Mouse (Mus musculus) intestine, embryonic 16.5 days (tissue): ENCODE measurements around the gene Vmn2r25. TPM values are rescaled to one million over a fixed set of nuclear protein-coding genes. Genes with fewer than 3 reads are reported as not detected.
"Not testable (repeated sequence)": the region's sequence is repeated elsewhere in the genome, so short reads cannot be mapped to it uniquely, and the experiment has no call there.

Experiments
- ATAC-seq: fragments of 200-750 bp; cut with Nextera tagmentation; 2 replicates; pipeline ENCODE4 v1.8.0; 2017; ENCODE audit warnings: moderate TSS enrichment, moderate library complexity
- H3K27ac ChIP-seq: fragments of 300-500 bp; sonication (generic); 2 replicates; pipeline ENCODE4 v1.5.1; 2014; ENCODE audit warnings: mild to moderate bottlenecking, low read length
- H3K27me3 ChIP-seq: fragments of 300-500 bp; sonication (generic); replicated peaks from 2 replicates; pipeline ENCODE4 v1.6.1; 2014; ENCODE audit warnings: low read length, control low read depth, mixed read lengths; ENCODE audit not compliant: control insufficient read depth, insufficient read depth
- H3K36me3 ChIP-seq: fragments of 300-500 bp; sonication (generic); 2 replicates; pipeline ENCODE4 v1.6.1; 2014; ENCODE audit warnings: low read length, control low read depth; ENCODE audit not compliant: control insufficient read depth, insufficient read depth
- H3K4me1 ChIP-seq: fragments of 300-500 bp; sonication (generic); 2 replicates; pipeline ENCODE4 v1.6.1; 2014; ENCODE audit warnings: low read length, control low read depth, mixed read lengths; ENCODE audit not compliant: control insufficient read depth, insufficient read depth
- H3K4me2 ChIP-seq: fragments of 300-500 bp; sonication (generic); 2 replicates; pipeline ENCODE4 v1.6.1; 2014; ENCODE audit warnings: low read depth, low read length, control low read depth
- H3K4me3 ChIP-seq: fragments of 300-500 bp; sonication (generic); 2 replicates; pipeline ENCODE4 v1.5.1; 2014; ENCODE audit warnings: mild to moderate bottlenecking, low read length
- H3K9ac ChIP-seq: fragments of 300-500 bp; sonication (generic); 2 replicates; pipeline ENCODE4 v1.6.1; 2014; ENCODE audit warnings: low read depth, low read length
- H3K9me3 ChIP-seq: fragments of 300-500 bp; sonication (generic); 2 replicates; pipeline ENCODE4 v1.6.1; 2016; ENCODE audit warnings: low read length, control low read depth; ENCODE audit not compliant: control insufficient read depth
- WGBS: fragments of 180-500 bp; shearing (Covaris S2); extraction: QIAGEN DNeasy Blood & Tissue Kit; methylation state at CpG from one replicate; pipeline ENCODE4 v1.1.7; 2014; 5-methylcytosine and 5-hydroxymethylcytosine counted together
- polyA plus RNA-seq: library from polyadenylated mRNA; unstranded; fragments of >200 nt; fragmentation: Nextera tagmentation; extraction: Ambion mirVana; gene quantifications from 2 replicates; pipeline ENCODE4 v1.2.1, GENCODE M21; 2015

Gene Vmn2r25
- not detected in 2 replicates for polyA plus RNA-seq

- 46% methylated on average over 1 of the region's 2 CpGs for WGBS
Measured at GRCm38 (mm10) chr6:123853363-123853762, at the start of gene Vmn2r25. Gene Vmn2r25 (minus strand): TSS chr6:123853463.

GRCm38 (mm10) chr6:123819951-123820350, 33.3 kb downstream of the Vmn2r25 start:
- Histone ChIP-seq H3K27ac (no peak overlapping the region), H3K36me3 (no peaks in the 10 kb centered on the region), H3K9ac (no peak overlapping the region), H3K9me3 (no peaks in the 10 kb centered on the region), H3K4me2 (no peak overlapping the region), H3K4me3 (no peak overlapping the region), H3K27me3 (no peaks in the 10 kb centered on the region), H3K4me1 (no peaks in the 10 kb centered on the region)
- ATAC-seq = no peak
- WGBS = 81% methylated on average over 8 of the region's 8 CpGs

More at GRCm38 (mm10) chr6:123853363-123853762, at the start of gene Vmn2r25:
- H3K4me2 ChIP-seq, H3K4me1 ChIP-seq, ATAC-seq, H3K9me3 ChIP-seq, H3K36me3 ChIP-seq, H3K27ac ChIP-seq, H3K9ac ChIP-seq, H3K4me3 ChIP-seq, H3K27me3 ChIP-seq: not testable (repeated sequence)

GRCm38 (mm10) chr6:123810291-123810690, 43.0 kb downstream of the Vmn2r25 start:
- not testable (repeated sequence) for H3K36me3 ChIP-seq, H3K27ac ChIP-seq, H3K9ac ChIP-seq, H3K4me2 ChIP-seq, H3K9me3 ChIP-seq, H3K4me3 ChIP-seq, ATAC-seq, H3K27me3 ChIP-seq, H3K4me1 ChIP-seq

- Histone ChIP-seq H3K9me3 (no peaks in the 10 kb centered on the region; the same call in 1 of the 2 replicates), H3K4me3 (no peak overlapping the region), H3K4me1 (no peaks in the 10 kb centered on the region), H3K4me2 (no peak overlapping the region), H3K36me3 (no peaks in the 10 kb centered on the region), H3K9ac (no peak overlapping the region), H3K27me3 (no peaks in the 10 kb centered on the region), H3K27ac (no peak overlapping the region)
- WGBS = 31% methylated on average over 9 of the region's 9 CpGs
- no peak for ATAC-seq
Measured at GRCm38 (mm10) chr6:123793746-123794145, 59.5 kb downstream of the Vmn2r25 start.

GRCm38 (mm10) chr6:123784857-123785256, 68.4 kb downstream of the Vmn2r25 start:
- no peak for ATAC-seq
- no peaks in the 10 kb centered on the region for H3K9me3 ChIP-seq
- H3K4me2 ChIP-seq = no peak overlapping the region
- no peaks in the 10 kb centered on the region for H3K27me3 ChIP-seq
- no peaks in the 10 kb centered on the region for H3K4me1 ChIP-seq
- H3K9ac ChIP-seq = no peak overlapping the region
- 68% methylated on average over 2 of the region's 2 CpGs for WGBS
- no peak overlapping the region for H3K4me3 ChIP-seq
- no peak overlapping the region for H3K27ac ChIP-seq
- no peaks in the 10 kb centered on the region for H3K36me3 ChIP-seq

GRCm38 (mm10) chr6:123778579-123778978, 74.7 kb downstream of the Vmn2r25 start, which contains the start of gene Vmn2r24:
Gene Vmn2r24 (plus strand): TSS chr6:123778879.
- Histone ChIP-seq H3K36me3 (no peaks in the 10 kb centered on the region), H3K9me3 (no peaks in the 10 kb centered on the region), H3K4me3 (no peak within 1 kb of the TSS), H3K27ac (no peak within 1 kb of the TSS), H3K27me3 (no peaks in the 10 kb centered on the region), H3K4me2 (no peak within 1 kb of the TSS), H3K4me1 (no peaks in the 10 kb centered on the region), H3K9ac (no peak within 1 kb of the TSS)
- WGBS = 74% methylated on average over 1 of the region's 1 CpGs
- no peak for ATAC-seq

Other genes starting within 250 kb of the Vmn2r25 start
- not detected in 2 replicates for gene Vmn2r22, start 202.7 kb downstream of the Vmn2r25 start, polyA plus RNA-seq
- not detected in 2 replicates for gene Vmn2r23, start 150.8 kb downstream of the Vmn2r25 start, polyA plus RNA-seq
- gene Vmn2r24, start 74.6 kb downstream of the Vmn2r25 start, polyA plus RNA-seq = not detected in 2 replicates
- 0.02 TPM in 1 of 2 replicates, not detected in the other for gene Vmn2r26, start 171.1 kb upstream of the Vmn2r25 start, polyA plus RNA-seq